Mouse (Mus musculus): ENCODE results near the gene Tle1.
A peak's percentile ranks its signal among the peaks of the same experiment; 100 is the strongest.

The Tle1 gene

GRCm38 (mm10) chr4:72200559-72201409 is at the start of gene Tle1:
Tle1 (minus strand) TSS chr4:72200919.
- peak; percentile 89 to 94 for DNase-seq (ENCODE audit: low read depth in 2 of 2, low spot score in 2 of 2)

- no peak for DNase-seq (ENCODE audit: low read depth in 2 of 2, low spot score in 2 of 2)
Measured at GRCm38 (mm10) chr4:72233584-72234219, 33.0 kb upstream of the Tle1 start.

GRCm38 (mm10) chr4:72232206-72232605 is 31.5 kb upstream of the Tle1 start:
- no peak for DNase-seq (ENCODE audit: low read depth in 2 of 2, low spot score in 2 of 2)

GRCm38 (mm10) chr4:72230832-72231231 is 30.1 kb upstream of the Tle1 start:
- no peak for DNase-seq (ENCODE audit: low read depth in 2 of 2, low spot score in 2 of 2)

GRCm38 (mm10) chr4:72221629-72222028 is 20.9 kb upstream of the Tle1 start:
- no peak for DNase-seq (ENCODE audit: low read depth in 2 of 2, low spot score in 2 of 2)

- DNase-seq (ENCODE audit: low read depth in 2 of 2, low spot score in 2 of 2) = no peak
Measured at GRCm38 (mm10) chr4:72204420-72205045, 3.8 kb upstream of the Tle1 start.

- peak; percentile 16 to 27 for DNase-seq (ENCODE audit: low read depth in 2 of 2, low spot score in 2 of 2)
Measured at GRCm38 (mm10) chr4:72201521-72201991, 837 bp upstream of the Tle1 start.

- DNase-seq (ENCODE audit: low read depth in 2 of 2, low spot score in 2 of 2) = peak; percentile 20 to 33
Measured at GRCm38 (mm10) chr4:72199571-72200558, 854 bp downstream of the Tle1 start.

- peak; percentile 16 to 33 for DNase-seq (ENCODE audit: low read depth in 2 of 2, low spot score in 2 of 2)
Measured at GRCm38 (mm10) chr4:72198877-72199411, 1.8 kb downstream of the Tle1 start.

- no peak for DNase-seq (ENCODE audit: low read depth in 2 of 2, low spot score in 2 of 2)
Measured at GRCm38 (mm10) chr4:72197888-72198605, 2.7 kb downstream of the Tle1 start.

- DNase-seq (ENCODE audit: low read depth in 2 of 2, low spot score in 2 of 2) = no peak
Measured at GRCm38 (mm10) chr4:72195116-72195835, 5.4 kb downstream of the Tle1 start.

GRCm38 (mm10) chr4:72193276-72193675 is 7.4 kb downstream of the Tle1 start:
- no peak for DNase-seq (ENCODE audit: low read depth in 2 of 2, low spot score in 2 of 2)

GRCm38 (mm10) chr4:72184476-72184875 is 16.2 kb downstream of the Tle1 start:
- DNase-seq (ENCODE audit: low read depth in 2 of 2, low spot score in 2 of 2) = no peak

GRCm38 (mm10) chr4:72182343-72182988 is 18.3 kb downstream of the Tle1 start:
- DNase-seq (ENCODE audit: low read depth in 2 of 2, low spot score in 2 of 2) = no peak

GRCm38 (mm10) chr4:72175943-72176342 is 24.8 kb downstream of the Tle1 start:
- no peak for DNase-seq (ENCODE audit: low read depth in 2 of 2, low spot score in 2 of 2)

GRCm38 (mm10) chr4:72168267-72168666 is 32.5 kb downstream of the Tle1 start:
- DNase-seq (ENCODE audit: low read depth in 2 of 2, low spot score in 2 of 2) = no peak

- no peak for DNase-seq (ENCODE audit: low read depth in 2 of 2, low spot score in 2 of 2)
Measured at GRCm38 (mm10) chr4:72167761-72168229, 32.9 kb downstream of the Tle1 start.

GRCm38 (mm10) chr4:72167171-72167570 is 33.5 kb downstream of the Tle1 start:
- no peak for DNase-seq (ENCODE audit: low read depth in 2 of 2, low spot score in 2 of 2)
